Mouse (Mus musculus) intestine, embryonic 15.5 days (tissue): Measurements from ENCODE around the gene Spaca9. TPM values are rescaled to one million over a fixed set of nuclear protein-coding genes. Genes with fewer than 3 reads are reported as not detected.

Experiments
- ATAC-seq: fragments of 200-750 bp; cut with Nextera tagmentation; 2 replicates; pipeline ENCODE4 v1.8.0; 2017; ENCODE audit warnings: moderate TSS enrichment, moderate library complexity
- H3K27ac ChIP-seq: fragments of 300-500 bp; sonication (generic); 2 replicates; pipeline ENCODE4 v1.5.1; 2015; ENCODE audit warnings: mild to moderate bottlenecking, inconsistent platforms
- H3K27me3 ChIP-seq: fragments of 300-500 bp; sonication (generic); replicated peaks from 2 replicates; pipeline ENCODE4 v1.6.1; 2015; ENCODE audit warnings: inconsistent platforms
- H3K36me3 ChIP-seq: fragments of 300-500 bp; sonication (generic); 2 replicates; pipeline ENCODE4 v1.6.1; 2015; ENCODE audit warnings: inconsistent platforms
- H3K4me1 ChIP-seq: fragments of 300-500 bp; sonication (generic); replicated peaks from 2 replicates; pipeline ENCODE4 v1.6.1; 2015; ENCODE audit warnings: inconsistent platforms
- H3K4me2 ChIP-seq: fragments of 300-500 bp; sonication (generic); replicated peaks from 2 replicates; pipeline ENCODE4 v1.6.1; 2015; ENCODE audit warnings: mild to moderate bottlenecking, inconsistent platforms
- H3K4me3 ChIP-seq: fragments of 300-500 bp; sonication (generic); replicated peaks from 2 replicates; pipeline ENCODE4 v1.5.1; 2015; ENCODE audit warnings: inconsistent platforms
- H3K9ac ChIP-seq: fragments of 300-500 bp; sonication (generic); 2 replicates; pipeline ENCODE4 v1.6.1; 2015; ENCODE audit warnings: inconsistent platforms
- H3K9me3 ChIP-seq: fragments of 300-500 bp; sonication (generic); 2 replicates; pipeline ENCODE4 v1.6.1; 2016; ENCODE audit warnings: inconsistent platforms
- WGBS: fragments of 180-500 bp; shearing (Covaris S2); methylation state at CpG from one replicate; pipeline ENCODE4 v1.1.7; 2015; 5-methylcytosine and 5-hydroxymethylcytosine counted together
- polyA plus RNA-seq: library from polyadenylated mRNA; unstranded; fragments of >200 nt; fragmentation: Nextera tagmentation; extraction: Ambion mirVana; gene quantifications from 2 replicates; pipeline ENCODE4 v1.2.1, GENCODE M21; 2015

Gene Spaca9
- 1.0 and 1.2 TPM in 2 replicates for polyA plus RNA-seq

GRCm38 (mm10) chr2:28699361-28700335, at the start of gene Spaca9, which contains the start of gene Ak8:
TSS of gene Spaca9 (minus strand) at chr2:28699727.
TSS of gene Ak8 (plus strand) at chr2:28700164.
- Histone ChIP-seq H3K27ac (peak within 1 kb of the TSS; percentile 51; the same call in 1 of the 2 replicates), H3K36me3 (no peaks in the 10 kb centered on the region), H3K4me2 (peak within 1 kb of the TSS; percentile 94), H3K9me3 (no peaks in the 10 kb centered on the region), H3K9ac (peak within 1 kb of the TSS; percentile 54), H3K4me1 (peaks cover 3% of the 10 kb centered on the region), H3K4me3 (peak within 1 kb of the TSS; percentile 63), H3K27me3 (no peaks in the 10 kb centered on the region)
- WGBS = 1% methylated on average over 53 of the region's 53 CpGs
- ATAC-seq = peak; percentile 90

GRCm38 (mm10) chr2:28747705-28748104, 48.2 kb upstream of the Spaca9 start:
- Histone ChIP-seq H3K36me3 (no peaks in the 10 kb centered on the region), H3K9me3 (no peaks in the 10 kb centered on the region), H3K27ac (no peak overlapping the region), H3K4me3 (no peak overlapping the region), H3K4me2 (no peak overlapping the region), H3K27me3 (peaks cover 6% of the 10 kb centered on the region; the same call in 1 of the 2 replicates), H3K4me1 (peaks cover 12% of the 10 kb centered on the region; the same call in 1 of the 2 replicates), H3K9ac (no peak overlapping the region)
- ATAC-seq = no peak
- WGBS = 76% methylated on average over 2 of the region's 2 CpGs

- no peak overlapping the region for H3K4me3 ChIP-seq
- 62% methylated on average over 15 of the region's 15 CpGs for WGBS
- ATAC-seq = no peak
Observed at GRCm38 (mm10) chr2:28746682-28747332, 47.3 kb upstream of the Spaca9 start.

GRCm38 (mm10) chr2:28742701-28743100, 43.2 kb upstream of the Spaca9 start:
- no peak for ATAC-seq
- Histone ChIP-seq H3K27ac (no peak overlapping the region), H3K27me3 (0 out of 2 replicates have a peak, but pooled peaks cover 3% of the 10 kb centered on the region), H3K9me3 (no peaks in the 10 kb centered on the region), H3K4me3 (no peak overlapping the region), H3K9ac (no peak overlapping the region), H3K36me3 (no peaks in the 10 kb centered on the region), H3K4me2 (no peak overlapping the region), H3K4me1 (no peaks in the 10 kb centered on the region)
- WGBS = 71% methylated on average over 8 of the region's 8 CpGs

More at GRCm38 (mm10) chr2:28746682-28747332, 47.3 kb upstream of the Spaca9 start:
- Histone ChIP-seq H3K4me1 (peaks cover 7% of the 10 kb centered on the region; the same call in 1 of the 2 replicates), H3K9me3 (no peaks in the 10 kb centered on the region), H3K36me3 (no peaks in the 10 kb centered on the region), H3K4me2 (no peak overlapping the region), H3K27me3 (peaks cover 6% of the 10 kb centered on the region; the same call in 1 of the 2 replicates), H3K9ac (no peak overlapping the region), H3K27ac (no peak overlapping the region)

- no peaks in the 10 kb centered on the region for H3K4me1 ChIP-seq
- H3K4me2 ChIP-seq = no peak overlapping the region
- ATAC-seq = no peak
- WGBS = 77% methylated on average over 5 of the region's 5 CpGs
- H3K36me3 ChIP-seq = no peaks in the 10 kb centered on the region
- no peak overlapping the region for H3K9ac ChIP-seq
- H3K27ac ChIP-seq = no peak overlapping the region
- H3K9me3 ChIP-seq = no peaks in the 10 kb centered on the region
- H3K27me3 ChIP-seq = no peaks in the 10 kb centered on the region
- no peak overlapping the region for H3K4me3 ChIP-seq
Observed at GRCm38 (mm10) chr2:28740159-28740558, 40.6 kb upstream of the Spaca9 start.

- Histone ChIP-seq H3K9ac (no peak overlapping the region), H3K36me3 (no peaks in the 10 kb centered on the region), H3K9me3 (no peaks in the 10 kb centered on the region), H3K4me3 (no peak overlapping the region), H3K4me1 (no peaks in the 10 kb centered on the region), H3K4me2 (no peak overlapping the region), H3K27me3 (no peaks in the 10 kb centered on the region), H3K27ac (no peak overlapping the region)
- ATAC-seq = no peak
- 88% methylated on average over 5 of the region's 5 CpGs for WGBS
Observed at GRCm38 (mm10) chr2:28737112-28737511, 37.6 kb upstream of the Spaca9 start.

GRCm38 (mm10) chr2:28730676-28731075, 31.1 kb upstream of the Spaca9 start:
- Histone ChIP-seq H3K4me1 (no peaks in the 10 kb centered on the region), H3K9me3 (no peaks in the 10 kb centered on the region), H3K4me3 (no peak overlapping the region), H3K27ac (no peak overlapping the region), H3K36me3 (no peaks in the 10 kb centered on the region), H3K9ac (no peak overlapping the region), H3K4me2 (no peak overlapping the region), H3K27me3 (no peaks in the 10 kb centered on the region)
- ATAC-seq = no peak

- no peak for ATAC-seq
- no peak overlapping the region for H3K27ac ChIP-seq
- H3K4me2 ChIP-seq = no peak overlapping the region
- H3K9me3 ChIP-seq = no peaks in the 10 kb centered on the region
- no peaks in the 10 kb centered on the region for H3K36me3 ChIP-seq
- no peaks in the 10 kb centered on the region for H3K4me1 ChIP-seq
- no peak overlapping the region for H3K4me3 ChIP-seq
- no peaks in the 10 kb centered on the region for H3K27me3 ChIP-seq
- H3K9ac ChIP-seq = no peak overlapping the region
- 40% methylated on average over 16 of the region's 16 CpGs for WGBS
Observed at GRCm38 (mm10) chr2:28727786-28728404, 28.4 kb upstream of the Spaca9 start.

- ATAC-seq = no peak
- Histone ChIP-seq H3K9me3 (no peaks in the 10 kb centered on the region), H3K27ac (no peak overlapping the region), H3K4me2 (no peak overlapping the region), H3K9ac (no peak overlapping the region), H3K4me3 (no peak overlapping the region), H3K36me3 (no peaks in the 10 kb centered on the region), H3K4me1 (no peaks in the 10 kb centered on the region), H3K27me3 (no peaks in the 10 kb centered on the region)
- 40% methylated on average over 9 of the region's 9 CpGs for WGBS
Observed at GRCm38 (mm10) chr2:28723912-28724311, 24.4 kb upstream of the Spaca9 start.

GRCm38 (mm10) chr2:28722419-28722818, 22.9 kb upstream of the Spaca9 start:
- no peaks in the 10 kb centered on the region for H3K4me1 ChIP-seq
- no peaks in the 10 kb centered on the region for H3K9me3 ChIP-seq
- 94% methylated on average over 8 of the region's 8 CpGs for WGBS
- no peaks in the 10 kb centered on the region for H3K27me3 ChIP-seq
- no peak overlapping the region for H3K4me3 ChIP-seq
- H3K36me3 ChIP-seq = no peaks in the 10 kb centered on the region
- no peak overlapping the region for H3K4me2 ChIP-seq
- ATAC-seq = no peak
- no peak overlapping the region for H3K27ac ChIP-seq
- no peak overlapping the region for H3K9ac ChIP-seq

GRCm38 (mm10) chr2:28713036-28713435, 13.5 kb upstream of the Spaca9 start:
- H3K4me1 ChIP-seq = no peaks in the 10 kb centered on the region
- H3K4me3 ChIP-seq = no peak overlapping the region
- no peaks in the 10 kb centered on the region for H3K36me3 ChIP-seq
- H3K9me3 ChIP-seq = no peaks in the 10 kb centered on the region
- 80% methylated on average over 8 of the region's 8 CpGs for WGBS
- H3K27me3 ChIP-seq = no peaks in the 10 kb centered on the region
- no peak overlapping the region for H3K9ac ChIP-seq
- no peak overlapping the region for H3K4me2 ChIP-seq
- no peak overlapping the region for H3K27ac ChIP-seq
- no peak for ATAC-seq

GRCm38 (mm10) chr2:28706787-28707186, 7.3 kb upstream of the Spaca9 start:
- no peak for ATAC-seq

More at GRCm38 (mm10) chr2:28706787-28707186, 7.3 kb upstream of the Spaca9 start:
- Histone ChIP-seq H3K4me3 (no peak overlapping the region), H3K36me3 (no peaks in the 10 kb centered on the region), H3K4me2 (no peak overlapping the region), H3K27me3 (no peaks in the 10 kb centered on the region), H3K9me3 (no peaks in the 10 kb centered on the region), H3K4me1 (no peaks in the 10 kb centered on the region), H3K27ac (no peak overlapping the region), H3K9ac (no peak overlapping the region)
- 26% methylated on average over 6 of the region's 6 CpGs for WGBS
